Mouse (Mus musculus) cortical plate, adult 2 months (tissue): ENCODE results near the gene Rnd2.

Source experiments
- CTCF ChIP-seq: fragments of 200-500 bp; IDR thresholded peaks from 2 replicates; pipeline ENCODE4 v1.5.1; 2011; ENCODE audit warnings: mild to moderate bottlenecking, control low read depth, low read length; ENCODE audit not compliant: insufficient read depth; ENCODE audit errors: extremely low read depth
- POLR2A ChIP-seq: fragments of 200-500 bp; IDR thresholded peaks from 2 replicates; pipeline ENCODE4 v1.6.1; 2011; ENCODE audit warnings: mild to moderate bottlenecking, low read length, control low read depth; ENCODE audit not compliant: insufficient read depth; ENCODE audit errors: extremely low read depth

GRCm38 (mm10) chr11:101450394-101450793 lies 14.4 kb upstream of the Rnd2 start:
- TF ChIP-seq CTCF (no peak), POLR2A (no peak)
